Mouse (Mus musculus) 3134 (cell line): ENCODE results near the gene Smoc1.

Experiments
- DNase-seq: peaks from one replicate; pipeline ENCODE4 v3.0.0-alpha.2; 2011; ENCODE audit warnings: low spot score; ENCODE audit not compliant: insufficient read length; ENCODE audit errors: extremely low read depth

The Smoc1 gene

DNA sequence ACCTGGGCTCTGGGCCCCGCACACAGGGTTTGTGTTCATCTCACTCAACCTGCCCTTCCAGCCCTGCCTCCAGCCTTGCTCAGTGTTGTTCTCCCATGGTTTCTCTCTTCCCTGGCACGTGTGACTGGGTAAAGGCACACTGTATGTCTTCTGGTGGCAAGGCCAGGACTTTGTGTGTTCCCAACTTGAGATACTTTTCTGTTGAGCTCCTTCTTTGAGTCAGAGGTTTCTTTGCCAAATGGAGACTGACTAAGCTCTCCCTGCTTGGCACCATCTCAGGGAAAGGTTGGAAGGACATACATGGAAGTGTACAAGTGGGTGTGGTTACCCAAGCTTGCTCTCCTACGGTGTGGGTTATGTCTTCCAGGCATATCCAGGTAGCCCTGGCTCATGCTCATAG is 136.5 kb downstream of the Smoc1 start:
- DNase-seq = peak; percentile 46

DNA sequence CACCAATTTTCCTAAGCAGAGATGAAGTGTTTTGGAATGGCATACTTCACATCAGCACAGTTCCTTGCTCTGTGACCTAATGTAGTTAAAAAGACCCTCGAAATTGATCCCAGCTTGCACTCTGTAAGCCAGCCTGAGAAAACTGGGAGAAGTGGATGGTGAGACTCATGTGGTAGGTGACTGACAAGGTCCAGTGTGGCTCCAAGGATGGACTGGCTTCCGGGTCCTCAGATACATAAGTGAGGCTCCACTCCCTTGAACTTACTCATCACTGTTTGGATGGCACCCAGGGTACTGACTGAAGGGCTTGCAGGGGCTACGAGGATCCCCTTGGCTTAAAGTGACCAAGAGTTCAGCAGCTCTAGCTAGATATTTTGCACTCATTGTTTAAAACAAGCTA is 137.0 kb downstream of the Smoc1 start:
- no peak for DNase-seq

DNA sequence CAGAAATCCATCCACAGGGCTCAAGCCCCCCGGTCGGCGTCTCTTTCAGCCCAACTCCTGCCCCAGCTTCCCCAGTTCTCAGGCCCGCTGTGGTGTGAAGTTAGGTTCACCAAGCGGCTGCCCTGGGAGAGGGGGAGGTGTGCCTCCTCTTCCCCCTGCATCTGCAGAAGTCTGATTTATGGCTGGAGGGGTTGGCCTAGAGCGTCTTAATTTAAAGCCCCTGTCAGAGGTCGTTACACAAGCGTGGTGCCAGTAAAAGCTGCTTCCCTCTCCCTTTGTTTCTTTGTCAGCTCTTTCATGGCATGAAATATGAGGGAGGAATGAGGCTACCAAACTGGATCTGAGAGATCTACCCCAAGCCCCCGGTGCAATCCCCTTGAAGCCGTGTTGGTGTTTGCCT is 139.5 kb downstream of the Smoc1 start:
- DNase-seq = no peak

DNA sequence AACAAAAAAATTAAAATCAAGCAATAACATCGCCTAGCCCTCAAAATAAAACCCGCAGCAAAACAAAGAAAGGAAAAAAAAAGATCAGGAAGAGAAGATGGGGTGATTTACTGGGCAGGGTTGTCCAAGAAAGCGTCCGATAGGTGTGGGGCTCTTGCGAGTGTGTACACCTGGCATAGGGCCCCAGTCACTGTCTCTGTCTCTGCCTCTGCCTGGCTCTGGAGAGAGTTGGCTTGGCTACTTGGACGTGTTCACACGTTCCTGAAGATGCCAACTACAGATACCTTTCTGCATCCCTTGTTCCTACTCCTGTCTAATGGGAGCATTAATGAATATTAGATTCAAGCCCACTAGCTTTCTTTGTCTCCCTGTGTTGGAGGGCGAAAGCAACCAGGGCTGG is 140.0 kb downstream of the Smoc1 start:
- no peak for DNase-seq

DNA sequence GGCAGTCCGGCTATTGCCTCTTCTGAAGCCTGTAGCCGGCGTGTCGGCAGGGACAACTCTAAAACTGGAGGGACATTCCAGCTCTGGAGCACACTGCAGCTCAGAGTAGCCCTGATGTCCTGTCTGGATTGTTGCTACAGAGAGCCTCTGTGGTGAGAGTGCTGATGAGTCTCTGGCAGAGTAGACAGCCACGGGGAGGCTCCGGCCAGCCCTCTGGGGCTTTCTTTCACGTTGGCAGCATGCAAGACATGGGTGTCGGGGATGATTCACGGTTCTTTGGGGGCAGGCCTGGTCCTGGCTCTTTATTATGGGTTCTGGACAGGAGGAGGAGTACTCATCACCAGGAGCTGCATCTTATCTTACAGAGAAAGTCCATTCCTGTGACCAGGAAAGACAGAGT is 140.5 kb downstream of the Smoc1 start:
- DNase-seq = no peak

DNA sequence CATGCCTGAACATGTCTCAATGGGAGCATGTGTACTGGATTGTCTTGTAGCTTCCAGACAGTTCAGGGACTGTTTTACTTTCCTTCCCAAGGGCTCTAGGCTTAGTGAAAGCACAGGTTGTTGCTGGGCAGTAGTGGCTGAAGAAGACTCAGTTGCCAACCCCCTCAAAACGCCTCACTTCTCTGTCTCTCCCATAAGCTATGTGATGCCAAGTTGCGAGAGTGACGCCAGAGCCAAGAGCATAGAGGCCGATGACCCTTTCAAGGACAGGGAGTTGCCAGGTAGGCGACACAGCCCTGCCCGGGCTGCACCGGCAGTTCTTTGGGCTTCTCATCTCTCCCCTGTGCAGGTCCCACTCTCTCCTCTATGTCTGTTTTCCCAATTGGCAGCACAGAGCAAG is 141.4 kb downstream of the Smoc1 start:
- DNase-seq = no peak

DNA sequence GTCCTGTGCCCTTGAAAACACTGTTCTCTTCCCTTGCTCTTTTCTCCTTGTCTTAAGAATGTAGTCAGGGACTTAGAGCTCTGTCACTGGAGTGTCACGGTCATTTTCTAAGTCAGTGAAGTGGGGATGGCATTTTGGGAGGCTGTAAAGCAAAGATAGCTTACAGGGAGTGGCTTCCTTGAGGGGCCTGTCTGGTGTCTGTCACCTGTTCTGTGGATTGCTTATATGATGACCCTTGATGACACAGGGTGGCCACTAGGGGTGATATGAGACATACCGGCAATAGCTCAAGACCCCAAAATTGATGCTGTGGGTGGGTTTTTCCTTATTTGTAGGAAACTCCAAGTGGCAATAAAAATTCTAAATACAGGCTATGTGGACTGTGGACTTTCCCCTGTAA is 141.9 kb downstream of the Smoc1 start:
- no peak for DNase-seq

DNA sequence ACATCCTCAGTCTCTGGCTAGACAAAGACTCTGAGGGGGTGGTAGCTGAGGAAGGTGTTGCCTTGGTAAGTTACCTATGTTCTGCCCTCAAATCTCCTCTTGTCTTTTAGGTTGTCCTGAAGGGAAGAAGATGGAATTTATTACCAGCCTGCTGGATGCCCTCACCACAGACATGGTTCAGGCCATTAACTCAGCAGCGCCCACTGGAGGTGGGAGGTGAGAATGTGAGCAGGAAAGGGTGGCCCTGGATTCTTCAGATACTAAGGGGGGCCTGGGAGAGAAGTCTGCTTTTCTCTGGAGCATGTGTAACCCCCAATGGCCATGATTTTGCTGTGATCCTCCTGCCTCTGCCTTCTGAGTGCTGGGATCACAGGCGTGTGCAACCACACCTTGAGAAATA is 143.5 kb downstream of the Smoc1 start:
- DNase-seq = no peak

DNA sequence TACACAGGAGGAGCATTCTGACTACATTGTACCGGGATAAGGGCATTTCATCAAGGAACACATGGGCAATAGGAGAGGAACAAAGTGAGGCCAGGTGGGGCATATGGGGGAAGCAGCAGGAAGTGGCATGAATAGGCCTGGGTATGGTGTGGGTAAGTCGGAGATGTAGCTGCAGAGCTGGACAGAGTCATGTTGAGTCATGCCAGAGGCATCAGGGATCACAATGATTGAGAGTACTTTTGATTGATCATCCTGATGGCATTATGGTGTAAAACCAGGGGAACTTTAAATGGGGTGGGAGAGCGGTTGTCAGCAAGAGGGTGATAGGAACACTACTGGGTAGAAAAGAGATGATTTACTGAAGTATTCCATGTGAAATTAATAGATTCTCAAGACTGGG is 146.4 kb downstream of the Smoc1 start:
- DNase-seq = no peak

DNA sequence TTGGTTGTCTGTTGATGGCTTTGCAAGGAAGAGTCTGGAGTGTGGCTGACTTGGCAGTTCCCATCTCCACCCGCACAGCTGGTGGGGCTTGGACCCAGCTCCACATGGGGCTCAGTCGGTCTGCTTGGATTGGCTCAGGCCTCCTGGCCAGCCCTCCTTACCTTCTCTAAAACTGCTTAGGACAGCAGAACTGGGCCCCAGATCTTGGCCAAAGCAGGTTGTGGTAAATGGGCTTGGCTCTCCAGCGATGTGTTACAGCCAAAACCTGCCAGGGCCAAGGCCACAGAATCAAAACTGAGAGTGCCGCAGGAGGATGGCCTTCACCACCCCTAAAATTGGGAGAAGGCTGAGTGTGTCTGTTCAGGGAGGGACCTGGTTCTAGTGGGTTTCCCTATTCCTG is 147.3 kb downstream of the Smoc1 start:
- DNase-seq = no peak

DNA sequence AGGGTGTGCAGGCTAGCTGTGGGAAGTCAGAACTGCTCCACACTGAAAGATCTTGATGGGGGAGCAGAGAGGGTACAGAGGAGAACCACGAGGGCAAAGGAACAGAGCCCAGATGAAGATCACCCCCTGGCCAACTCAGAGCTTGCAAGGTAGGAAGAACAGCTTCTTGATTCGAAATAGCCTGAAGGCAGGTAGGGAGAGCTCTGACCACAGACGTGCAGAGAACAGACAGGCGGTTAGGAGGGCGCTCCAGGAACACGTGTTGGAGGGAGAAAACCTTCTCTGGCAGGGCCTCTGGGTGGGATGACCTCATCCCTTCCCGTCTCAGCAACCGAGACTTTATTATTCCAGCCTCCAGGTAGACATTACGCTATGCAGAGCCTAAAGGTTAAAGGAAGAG is 148.6 kb downstream of the Smoc1 start:
- no peak for DNase-seq

DNA sequence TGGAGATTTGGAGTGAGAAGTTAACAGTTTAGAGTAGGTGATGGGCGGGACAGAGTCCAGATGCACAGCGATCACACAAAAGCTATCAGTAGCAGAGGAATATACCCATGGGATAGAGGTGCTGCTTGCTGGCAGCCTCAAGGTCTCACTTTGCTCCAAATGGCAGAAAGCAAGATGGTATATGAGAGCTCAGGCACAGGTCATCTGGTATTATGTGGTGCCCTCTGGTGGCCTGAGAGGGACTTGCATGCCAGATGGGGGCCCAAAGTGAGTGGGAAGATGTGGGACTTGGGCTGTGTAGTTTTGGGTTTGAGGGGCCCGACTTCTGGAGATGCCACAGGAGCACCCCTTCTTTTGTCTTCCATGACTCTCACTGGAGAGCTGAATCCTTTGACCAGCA is 155.5 kb downstream of the Smoc1 start:
- peak; percentile 20 for DNase-seq

DNA sequence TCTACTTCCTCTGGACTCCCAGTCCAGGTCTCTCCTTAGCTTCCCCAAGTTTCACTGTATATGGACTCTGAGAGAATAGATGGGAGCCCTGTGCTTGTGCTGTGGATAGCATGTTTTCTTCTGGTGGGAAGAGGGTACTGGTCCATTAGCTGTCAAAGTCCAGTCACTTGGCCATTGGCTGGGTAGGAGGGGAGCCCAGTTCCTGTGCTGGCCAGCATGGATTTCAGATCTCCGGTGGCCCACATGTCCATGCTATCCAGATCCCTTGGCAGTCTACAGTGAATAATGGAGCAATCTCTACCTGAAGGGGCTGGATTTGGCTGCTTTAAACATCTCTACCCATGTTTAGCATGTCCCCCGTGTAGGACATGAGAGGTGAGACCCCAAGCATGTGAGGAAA is 158.4 kb downstream of the Smoc1 start:
- no peak for DNase-seq

DNA sequence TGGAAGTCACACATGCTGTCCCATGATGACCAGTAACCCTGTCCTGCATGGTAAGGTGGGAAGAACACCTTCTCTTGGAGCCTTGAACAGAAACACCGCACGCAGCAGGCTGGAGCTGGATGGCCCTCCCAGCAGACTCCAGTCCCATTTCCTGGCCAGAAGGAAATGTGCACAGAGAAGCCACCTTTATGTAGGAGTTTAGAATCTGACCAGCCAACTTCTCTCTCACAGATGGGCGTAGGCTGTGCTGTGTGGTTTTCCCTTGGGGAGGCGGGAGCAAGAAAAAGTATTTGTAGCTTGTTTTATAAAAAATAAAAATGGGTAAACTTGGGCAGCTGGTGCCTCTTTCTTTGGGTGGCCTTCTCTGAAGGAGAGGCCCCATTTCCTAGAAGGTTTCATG is 159.5 kb downstream of the Smoc1 start:
- no peak for DNase-seq

DNA sequence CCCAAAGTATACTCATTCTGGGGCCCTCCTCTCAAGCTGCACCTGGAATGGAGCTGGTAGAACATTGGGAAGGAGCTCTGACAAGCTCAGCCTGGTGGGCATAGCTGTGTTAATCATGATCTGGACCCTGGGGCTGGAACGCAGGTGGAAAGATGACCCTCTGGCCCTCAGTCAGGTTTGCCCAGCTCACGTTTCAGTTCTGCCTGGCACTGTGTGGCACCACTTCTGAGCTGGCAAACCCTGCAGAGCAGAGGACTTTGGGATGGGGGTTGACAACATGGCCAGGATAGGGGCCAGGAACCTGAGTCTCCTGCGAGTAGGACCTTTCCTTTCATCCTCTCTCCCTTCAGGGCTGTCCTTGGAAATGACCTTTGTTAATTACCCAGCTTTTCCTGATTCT is 160.1 kb downstream of the Smoc1 start:
- no peak for DNase-seq

DNA sequence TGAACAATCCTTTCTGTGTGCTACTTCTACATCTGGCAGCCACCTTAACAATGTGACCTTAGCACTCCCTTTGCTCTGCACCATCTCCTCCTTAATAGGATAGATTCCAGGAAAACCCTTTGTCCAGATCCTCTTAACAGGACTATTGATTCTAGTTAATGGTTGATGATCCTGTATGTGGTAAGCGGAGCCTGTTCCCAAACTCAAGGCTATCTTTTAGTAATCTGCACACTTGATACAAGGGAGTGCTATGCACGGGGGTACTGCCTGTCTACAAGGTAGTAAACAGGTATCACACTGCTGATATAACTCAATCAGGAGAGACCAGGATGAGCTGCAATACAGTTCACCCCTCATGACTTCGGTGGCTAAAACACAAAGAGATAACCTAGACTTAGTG is 161.8 kb downstream of the Smoc1 start:
- no peak for DNase-seq

DNA sequence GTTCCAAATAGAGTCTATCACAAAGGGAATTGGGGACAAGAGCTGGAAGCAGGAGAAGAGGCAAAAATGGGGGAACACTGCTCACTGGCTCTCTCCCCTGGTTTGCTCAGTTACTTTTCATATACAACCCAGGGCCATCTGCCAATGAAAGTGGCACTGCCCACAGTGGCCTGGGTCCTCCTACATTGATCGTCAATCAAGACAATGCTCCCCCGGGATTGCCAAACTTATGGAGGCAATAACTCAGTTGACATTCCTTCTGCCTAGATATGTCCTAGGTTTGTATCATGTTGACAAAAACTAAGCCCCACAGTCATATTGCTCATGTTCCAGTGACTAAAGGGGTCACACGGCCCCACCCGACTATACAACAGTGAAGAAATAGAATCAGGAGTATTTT is 162.4 kb downstream of the Smoc1 start:
- no peak for DNase-seq

DNA sequence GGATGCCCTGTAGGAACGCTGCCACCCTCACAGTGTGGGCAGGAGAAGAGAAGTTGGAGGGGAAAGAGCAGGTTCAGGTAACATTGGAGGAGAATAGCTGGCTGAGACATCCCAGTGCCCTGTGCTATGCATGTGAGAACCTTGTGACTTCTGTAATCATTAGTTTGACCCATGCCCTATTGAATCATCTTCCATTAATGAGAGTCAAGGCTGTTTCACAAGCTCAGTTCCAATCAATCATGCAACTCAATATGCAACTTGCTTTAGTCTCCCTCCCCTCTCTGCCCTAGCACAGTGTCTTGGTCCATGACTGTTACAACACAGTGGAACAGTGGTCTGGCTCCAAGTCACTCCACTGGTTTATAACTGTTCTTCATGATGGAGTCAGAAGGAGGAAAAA is 163.0 kb downstream of the Smoc1 start:
- DNase-seq = no peak

DNA sequence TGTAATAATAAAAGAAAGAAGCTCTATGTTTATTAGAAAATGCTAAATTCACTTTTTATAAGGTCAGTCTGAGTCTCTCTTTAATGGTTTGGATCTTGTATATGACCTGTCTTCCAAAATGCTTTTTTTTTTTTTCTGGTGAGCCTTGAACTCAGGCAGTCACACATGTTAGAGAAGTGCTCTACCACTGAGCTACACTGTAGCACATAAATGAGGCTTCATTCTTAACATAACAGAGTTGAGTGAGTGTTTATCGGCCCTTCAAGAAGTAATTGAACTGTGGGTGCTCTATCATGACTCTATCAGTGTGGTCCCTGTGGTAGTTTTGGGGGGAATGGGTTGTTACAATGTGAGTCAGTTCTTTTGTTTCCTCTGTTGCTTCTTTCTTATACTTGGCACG is 167.4 kb downstream of the Smoc1 start:
- no peak for DNase-seq

DNA sequence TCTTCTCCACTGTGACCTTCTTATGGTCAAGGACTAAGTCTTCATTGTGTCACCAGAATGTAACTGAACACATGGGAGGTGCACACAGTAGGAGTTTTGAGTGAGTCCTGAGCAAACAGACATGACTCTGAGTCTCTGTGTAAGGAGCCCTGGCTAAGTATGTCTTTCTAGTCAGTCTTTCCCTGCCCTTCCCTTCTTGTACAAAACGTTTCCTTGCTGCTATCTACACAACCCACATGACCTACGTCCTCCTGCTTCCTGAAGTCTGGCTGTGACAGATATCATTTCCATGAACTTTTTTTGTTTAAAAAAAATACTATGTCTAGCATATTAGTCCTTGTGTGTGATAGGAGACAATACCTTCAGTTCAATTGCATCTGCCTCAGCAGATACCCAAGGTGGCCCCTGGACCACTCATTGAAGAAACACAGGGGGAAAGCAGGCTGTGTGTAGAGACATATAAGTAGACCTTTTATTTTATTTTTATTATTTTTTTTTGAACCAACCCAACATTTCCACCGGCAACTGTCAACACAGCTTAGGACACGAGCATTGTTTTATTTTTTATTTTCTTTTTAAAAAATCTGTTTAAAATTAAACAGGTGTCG is 171.0 kb downstream of the Smoc1 start:
- DNase-seq = no peak

DNA sequence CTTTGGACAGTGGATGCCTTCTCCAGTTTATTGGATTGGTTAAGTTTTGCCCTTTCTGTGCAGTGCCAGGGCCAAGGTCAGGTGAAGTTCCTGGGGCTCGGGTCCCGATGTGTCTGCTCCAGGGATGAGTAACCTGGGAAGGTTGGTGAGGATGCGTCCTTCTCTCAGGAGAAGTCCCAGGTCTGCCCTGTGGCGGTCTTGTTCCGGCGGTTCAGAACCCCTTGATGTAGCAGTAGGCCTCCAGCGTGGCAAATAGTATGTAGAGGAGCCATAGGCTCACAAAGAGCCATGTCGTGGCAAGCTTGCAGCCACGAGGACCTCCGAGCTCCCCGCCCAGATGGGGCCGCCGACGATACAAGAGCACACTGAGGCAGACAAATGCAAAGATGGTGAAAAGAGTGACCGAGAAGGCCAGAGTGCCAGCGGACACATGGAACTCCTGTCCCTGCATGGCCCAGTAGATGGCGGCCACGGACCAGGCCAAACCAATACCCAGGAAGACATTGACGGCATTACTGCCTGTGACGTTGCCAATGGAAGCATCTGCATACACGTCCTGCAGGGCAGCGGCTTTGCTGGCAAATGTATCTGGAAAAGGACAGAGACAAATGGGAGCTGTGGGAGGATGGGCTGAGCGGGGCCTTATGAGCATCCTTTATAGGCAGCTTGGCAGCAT is 172.8 kb downstream of the Smoc1 start:
- DNase-seq = peak; percentile 56

DNA sequence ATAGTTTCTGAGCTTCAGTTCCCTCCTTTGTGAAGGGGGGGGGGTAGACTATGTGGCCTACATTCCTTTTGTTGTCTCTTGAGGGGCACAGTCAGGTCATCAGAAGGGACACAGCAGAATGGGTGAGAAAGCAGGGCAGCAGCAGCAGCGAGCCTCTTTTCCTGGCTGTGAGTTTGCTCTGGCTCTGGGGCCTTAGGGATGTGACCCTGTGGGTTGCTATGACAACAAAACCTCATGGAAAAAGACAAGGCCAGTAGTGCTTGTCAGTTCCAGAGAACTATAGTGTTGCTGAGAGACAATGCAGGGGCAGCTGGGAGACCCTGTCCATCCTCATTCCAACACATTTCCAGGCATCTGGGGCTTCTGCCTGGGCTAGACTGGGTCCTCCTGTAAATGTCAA is 176.6 kb downstream of the Smoc1 start:
- DNase-seq = no peak
